Mouse (Mus musculus) retina, postnatal 1 day (tissue): Measurements from ENCODE around the gene Rptor.

Source experiments
- DNase-seq: peaks from one replicate; pipeline ENCODE4 v3.0.0-alpha.2; 2012

Rptor gene

GRCm38 (mm10) chr11:119916102-119916790 lies 313.5 kb downstream of the Rptor start:
- no peak for DNase-seq

GRCm38 (mm10) chr11:119916834-119917469 lies 314.2 kb downstream of the Rptor start:
- no peak for DNase-seq

- DNase-seq = no peak
These were observed 315.8 kb downstream of the Rptor start for GRCm38 (mm10) chr11:119918521-119918920.

- no peak for DNase-seq
These were observed 316.7 kb downstream of the Rptor start for GRCm38 (mm10) chr11:119919432-119919831.

- DNase-seq = peak; percentile 73
These were observed 317.2 kb downstream of the Rptor start for GRCm38 (mm10) chr11:119919897-119920296.

GRCm38 (mm10) chr11:119920668-119921067 lies 318.0 kb downstream of the Rptor start:
- DNase-seq = no peak

GRCm38 (mm10) chr11:119925176-119925575 lies 322.5 kb downstream of the Rptor start:
- no peak for DNase-seq

- DNase-seq = no peak
These were observed 324.1 kb downstream of the Rptor start for GRCm38 (mm10) chr11:119926762-119927161.

- no peak for DNase-seq
These were observed 325.4 kb downstream of the Rptor start for GRCm38 (mm10) chr11:119928023-119928681.

- no peak for DNase-seq
These were observed 327.0 kb downstream of the Rptor start for GRCm38 (mm10) chr11:119929603-119930265.

GRCm38 (mm10) chr11:119931809-119932208 lies 329.1 kb downstream of the Rptor start:
- no peak for DNase-seq

GRCm38 (mm10) chr11:119933142-119933541 lies 330.4 kb downstream of the Rptor start:
- DNase-seq = no peak

GRCm38 (mm10) chr11:119933819-119934583 lies 331.3 kb downstream of the Rptor start:
- no peak for DNase-seq

GRCm38 (mm10) chr11:119934773-119935172 lies 332.1 kb downstream of the Rptor start:
- DNase-seq = no peak

- DNase-seq = peak; percentile 79
These were observed 332.8 kb downstream of the Rptor start for GRCm38 (mm10) chr11:119935457-119935856.

- DNase-seq = no peak
These were observed 333.8 kb downstream of the Rptor start for GRCm38 (mm10) chr11:119936456-119936855.

- no peak for DNase-seq
These were observed 334.5 kb downstream of the Rptor start for GRCm38 (mm10) chr11:119937216-119937615.

GRCm38 (mm10) chr11:119937772-119938502 lies 335.2 kb downstream of the Rptor start:
- no peak for DNase-seq

GRCm38 (mm10) chr11:119939073-119939710 lies 336.5 kb downstream of the Rptor start:
- DNase-seq = no peak

- DNase-seq = no peak
These were observed 337.0 kb downstream of the Rptor start for GRCm38 (mm10) chr11:119939711-119940106.

- no peak for DNase-seq
These were observed 337.4 kb downstream of the Rptor start for GRCm38 (mm10) chr11:119940142-119940541.
